Mouse (Mus musculus): ENCODE results near the gene Kifc5b.
"Not testable (repeated sequence)": the region's sequence is repeated elsewhere in the genome, so short reads cannot be mapped to it uniquely, and the experiment has no call there.

The Kifc5b gene

GRCm38 (mm10) chr17:26916711-26917482, at the start of gene Kifc5b:
Gene Kifc5b (plus strand): TSS chr17:26917091.
- DNase-seq (ENCODE audit: low read depth, low spot score), result peak; percentile 99

DNA sequence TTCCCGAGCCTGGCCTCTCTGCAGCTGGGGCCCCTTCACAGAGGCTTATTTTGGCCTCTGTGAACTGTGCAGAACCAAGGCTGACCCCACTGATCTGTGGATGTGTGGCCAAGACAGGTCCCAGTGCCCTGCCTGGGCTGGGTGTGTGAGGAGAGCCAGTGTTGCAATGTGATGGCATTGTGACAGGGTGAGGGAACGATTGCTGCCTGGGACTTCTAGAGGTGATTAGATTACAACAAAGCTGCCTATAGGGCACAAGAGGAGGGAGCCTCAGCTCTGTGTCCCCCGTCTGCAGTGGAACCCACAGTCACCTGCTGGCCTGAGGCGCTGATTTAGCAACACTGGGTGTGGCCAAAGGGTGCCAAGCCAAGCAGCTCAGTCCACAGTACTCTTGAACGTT, 48.1 kb upstream of the Kifc5b start:
- no peak for DNase-seq (ENCODE audit: low read depth, low spot score)

DNA sequence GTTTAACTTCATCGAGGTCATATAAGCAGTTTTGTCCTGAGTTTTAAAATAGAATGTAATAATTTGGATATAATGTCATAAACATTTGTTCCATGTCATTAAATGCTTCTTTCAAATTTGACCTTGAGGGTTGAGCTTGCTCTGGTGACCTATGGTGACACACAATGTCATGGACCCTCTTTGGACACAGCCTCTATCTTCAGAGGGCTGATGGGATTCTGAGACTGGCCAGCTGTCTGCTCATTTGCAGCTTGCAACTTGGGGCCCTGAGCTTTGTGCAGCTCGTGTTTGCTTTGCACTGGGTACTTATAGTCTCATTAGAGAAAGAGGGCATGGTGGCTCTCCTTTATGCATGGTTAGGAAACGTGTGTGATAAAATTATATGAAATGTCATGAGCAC, 44.0 kb upstream of the Kifc5b start:
- no peak for DNase-seq (ENCODE audit: low read depth, low spot score)

GRCm38 (mm10) chr17:26873502-26873901, 43.4 kb upstream of the Kifc5b start:
- DNase-seq (ENCODE audit: low read depth, low spot score), result no peak

DNA sequence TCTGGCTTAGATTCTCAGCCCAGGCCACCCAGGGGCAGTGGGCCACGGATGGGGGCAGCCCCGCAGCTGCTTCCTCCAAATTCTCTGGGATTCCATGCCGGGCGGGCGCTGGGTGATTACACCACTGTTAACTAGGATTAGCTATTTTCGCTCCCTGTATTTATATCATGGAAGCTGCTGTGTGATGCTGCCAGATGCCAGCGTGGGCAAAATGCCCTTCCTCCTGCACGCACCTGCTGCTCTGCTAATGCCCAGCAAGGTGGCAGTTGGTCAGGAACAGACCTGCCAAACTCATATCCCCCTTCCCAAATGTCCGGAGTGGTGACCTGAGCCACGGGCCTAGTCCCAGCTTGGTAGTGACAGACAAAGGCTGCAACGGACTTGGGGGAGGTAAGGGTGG, 42.3 kb upstream of the Kifc5b start:
- DNase-seq (ENCODE audit: low read depth, low spot score), result no peak

GRCm38 (mm10) chr17:26877927-26878326, 39.0 kb upstream of the Kifc5b start:
- no peak for DNase-seq (ENCODE audit: low read depth, low spot score)

GRCm38 (mm10) chr17:26879235-26879634, 37.7 kb upstream of the Kifc5b start:
- no peak for DNase-seq (ENCODE audit: low read depth, low spot score)

- no peak for DNase-seq (ENCODE audit: low read depth, low spot score)
Measured at GRCm38 (mm10) chr17:26882706-26883105, 34.2 kb upstream of the Kifc5b start.

- no peak for DNase-seq (ENCODE audit: low read depth, low spot score)
Measured at GRCm38 (mm10) chr17:26883585-26883984, 33.3 kb upstream of the Kifc5b start.

GRCm38 (mm10) chr17:26884995-26885926, 31.6 kb upstream of the Kifc5b start:
- DNase-seq (ENCODE audit: low read depth, low spot score), result peak; percentile 88

DNA sequence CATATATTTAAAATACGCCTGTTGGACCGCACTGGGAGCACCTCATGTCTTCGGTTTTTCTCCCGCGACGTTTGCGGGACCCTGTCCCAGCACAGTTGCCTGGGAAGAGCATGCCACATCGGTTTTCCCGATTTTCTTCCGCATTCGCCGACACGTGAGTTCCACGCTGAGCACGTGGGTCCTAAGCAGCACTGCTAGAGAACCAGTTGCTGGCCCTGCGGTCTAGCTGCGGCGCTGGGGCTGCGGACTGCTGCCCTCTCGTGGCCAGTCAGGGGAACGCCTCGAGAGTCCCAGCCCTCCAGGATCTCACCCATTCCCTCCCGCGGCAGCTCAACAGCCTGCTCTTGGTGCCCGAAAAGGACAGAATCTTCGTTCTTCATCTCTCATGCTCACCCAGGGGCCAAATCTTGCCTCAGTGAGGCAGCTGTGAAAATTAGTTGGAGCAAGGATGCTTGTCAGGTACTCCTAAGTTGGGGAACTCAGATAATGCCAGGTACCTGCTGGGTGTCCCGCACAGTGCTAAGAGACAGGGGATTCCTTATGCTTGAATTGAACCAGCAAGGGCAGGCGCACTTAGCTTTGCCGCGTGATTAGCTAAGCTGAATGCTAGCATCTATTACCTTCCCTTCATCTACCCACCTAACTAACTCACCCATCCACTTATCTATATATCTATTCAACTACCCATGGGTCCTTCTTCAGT, 30.7 kb upstream of the Kifc5b start:
- peak; percentile 91 for DNase-seq (ENCODE audit: low read depth, low spot score)

- DNase-seq (ENCODE audit: low read depth, low spot score), result no peak
Measured at GRCm38 (mm10) chr17:26887926-26888325, 29.0 kb upstream of the Kifc5b start.

DNA sequence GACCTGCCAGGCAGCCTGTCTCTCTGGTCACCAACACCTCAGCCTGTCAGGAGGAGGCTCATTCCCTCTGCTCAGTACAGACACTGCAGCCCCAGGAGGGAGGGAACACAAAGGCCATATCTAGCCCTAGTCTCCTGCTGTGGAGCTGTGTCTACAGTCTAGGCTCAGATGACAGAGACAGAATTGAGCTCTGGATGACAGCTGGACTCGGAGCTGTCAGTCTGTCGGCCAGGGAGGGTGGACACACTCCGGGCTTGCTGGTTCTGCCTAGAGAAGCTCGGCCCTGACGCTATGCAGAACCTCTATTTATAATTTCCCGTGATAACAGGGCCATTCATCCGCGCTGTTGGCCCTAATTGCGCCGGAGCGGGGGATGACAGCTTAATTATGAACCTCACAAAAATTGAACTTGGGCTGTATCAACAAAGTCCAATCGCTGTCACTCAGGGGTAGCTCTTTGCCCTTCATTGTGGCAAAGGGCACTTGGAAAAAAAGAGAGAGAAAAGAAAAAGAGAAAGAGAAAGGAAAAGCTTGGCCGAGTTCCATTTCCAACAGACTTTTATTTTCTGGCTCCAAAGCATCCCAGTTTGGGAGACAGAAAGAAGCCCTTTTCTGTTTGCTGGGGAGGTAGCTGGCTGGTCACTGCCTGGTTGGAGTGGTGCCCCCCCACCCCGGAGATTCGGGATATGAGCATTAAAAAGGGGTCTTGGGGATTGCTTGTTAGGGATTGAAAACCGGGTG, 24.1 kb upstream of the Kifc5b start:
- no peak for DNase-seq (ENCODE audit: low read depth, low spot score)

DNA sequence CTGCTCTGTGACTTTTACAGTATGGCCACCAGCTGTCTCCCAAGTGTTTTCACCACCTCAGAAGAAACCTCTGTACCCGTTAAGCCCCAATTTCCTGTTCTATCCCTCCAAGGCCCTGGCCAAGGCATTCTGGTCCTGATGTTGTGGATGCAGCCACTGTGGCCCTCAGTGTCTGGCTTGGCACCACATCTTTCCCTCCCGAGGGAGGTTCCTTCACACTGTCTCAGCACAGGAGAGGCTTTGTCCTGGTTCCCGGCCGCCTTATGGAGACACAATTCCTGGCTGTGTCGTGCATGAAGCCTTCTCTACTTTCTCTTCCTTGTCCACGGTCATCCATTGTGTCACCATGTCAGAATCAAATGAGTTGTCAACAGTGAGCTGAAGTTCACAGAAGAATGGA, 23.4 kb upstream of the Kifc5b start:
- no peak for DNase-seq (ENCODE audit: low read depth, low spot score)

DNA sequence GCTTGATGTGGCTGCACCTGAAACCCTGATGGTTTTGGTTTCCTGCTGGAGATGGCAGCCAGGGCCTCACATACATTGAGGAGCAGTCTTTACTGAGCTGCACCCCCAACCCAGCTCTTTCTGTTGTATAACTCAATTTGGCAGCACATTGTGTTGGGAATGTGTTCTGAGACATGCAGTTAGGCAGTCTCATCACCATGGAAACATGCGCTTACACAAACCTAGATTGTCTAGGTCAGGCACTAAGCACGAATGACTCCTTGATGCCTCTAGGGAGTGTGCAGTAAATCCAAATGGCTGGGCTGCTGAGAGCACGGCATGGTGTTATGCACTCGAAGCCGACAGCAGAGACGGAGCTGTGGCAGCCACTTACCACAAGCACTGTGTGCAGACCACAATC, 22.5 kb upstream of the Kifc5b start:
- DNase-seq (ENCODE audit: low read depth, low spot score), result no peak

- peak; percentile 85 for DNase-seq (ENCODE audit: low read depth, low spot score)
Measured at GRCm38 (mm10) chr17:26895578-26895977, 21.3 kb upstream of the Kifc5b start.

DNA sequence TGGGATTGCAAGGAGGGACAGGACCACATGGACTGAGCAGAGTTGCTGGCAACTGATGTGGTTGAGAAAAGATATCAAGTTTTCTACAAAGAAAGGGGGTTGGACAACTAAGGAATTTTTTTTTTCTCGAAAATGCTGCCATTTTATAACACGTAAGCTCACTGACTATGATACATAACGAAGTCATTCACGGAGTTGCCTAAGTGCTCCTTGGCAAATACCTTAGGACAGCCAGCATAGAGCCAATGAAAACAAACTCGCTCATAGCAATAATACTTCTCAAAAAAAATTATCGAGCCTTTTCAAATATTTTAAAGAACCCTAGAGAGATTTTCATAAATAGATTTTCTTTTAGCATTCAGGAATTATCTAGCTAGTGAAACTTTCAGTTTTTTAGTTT, 16.0 kb upstream of the Kifc5b start:
- no peak for DNase-seq (ENCODE audit: low read depth, low spot score)

DNA sequence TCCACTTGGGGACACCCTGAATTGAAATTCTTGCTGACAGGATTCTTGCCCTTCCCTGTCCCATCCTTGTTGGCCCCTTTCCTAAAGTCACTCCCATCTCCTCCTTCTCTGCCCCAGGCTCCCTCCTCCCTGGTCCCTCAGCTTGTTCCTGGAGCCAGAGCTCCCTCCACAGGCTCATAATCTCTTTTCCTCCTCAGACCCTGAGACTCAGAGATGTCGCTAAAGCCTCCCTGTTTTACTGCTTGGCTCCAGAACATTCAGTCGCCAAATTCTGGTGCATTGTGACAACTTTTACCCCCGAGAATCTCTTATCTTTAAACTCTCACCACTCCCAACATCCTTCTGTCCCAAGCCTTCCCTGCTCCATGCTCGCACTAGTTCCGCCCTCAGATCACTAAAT, 12.6 kb upstream of the Kifc5b start:
- no peak for DNase-seq (ENCODE audit: low read depth, low spot score)

- DNase-seq (ENCODE audit: low read depth, low spot score), result not testable (repeated sequence)
Measured at GRCm38 (mm10) chr17:26907506-26907905, 9.4 kb upstream of the Kifc5b start.

DNA sequence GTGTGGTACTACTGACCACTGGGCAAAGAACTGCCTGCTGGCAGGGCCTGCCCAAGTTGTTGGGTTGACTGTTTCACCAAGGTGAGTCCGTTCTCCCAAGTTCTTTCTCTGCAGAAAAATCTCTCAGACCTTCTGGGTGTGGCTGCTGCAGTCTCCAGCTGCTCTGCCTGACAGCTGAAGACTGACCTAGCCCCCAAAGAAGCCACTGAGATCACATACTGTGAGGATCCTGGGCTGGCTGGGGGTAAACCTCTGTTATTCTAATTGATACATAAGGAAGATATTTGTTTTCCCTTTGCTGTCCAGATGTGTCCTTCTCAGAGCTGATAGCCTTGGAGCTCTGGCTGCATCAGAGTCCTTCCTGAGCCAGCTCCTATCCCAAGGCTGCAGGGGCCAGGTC, 1.6 kb upstream of the Kifc5b start:
- no peak for DNase-seq (ENCODE audit: low read depth, low spot score)

DNA sequence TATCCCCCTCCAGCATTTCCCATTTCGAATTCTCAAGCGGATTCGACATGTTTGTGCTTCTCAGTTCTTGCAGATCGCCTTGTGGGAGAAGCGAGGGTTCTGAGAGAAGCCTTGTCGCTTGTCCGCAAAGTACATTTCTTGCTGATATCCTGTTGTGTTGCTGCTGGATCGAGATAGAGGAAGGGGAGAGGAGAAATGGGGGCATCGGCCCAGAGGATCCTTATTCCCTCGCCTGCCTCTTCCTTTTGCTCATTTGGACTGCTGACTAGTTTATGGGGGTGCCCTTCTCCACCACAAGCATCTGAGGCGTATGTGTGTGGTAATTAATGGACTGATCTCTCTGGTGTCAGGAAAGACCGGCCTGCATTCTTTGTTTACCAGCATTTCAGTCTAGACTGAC, 669 bp downstream of the Kifc5b start:
- not testable (repeated sequence) for DNase-seq (ENCODE audit: low read depth, low spot score)
